Mouse (Mus musculus): ENCODE results near the gene Gadd45b.

GRCm38 (mm10) chr10:80954415-80954814, 24.5 kb downstream of the Gadd45b start:
- TF ChIP-seq CTCF (IDR thresholded peaks at IDR 0.05; ENCODE audit: low read depth) (no peak), EP300 (IDR thresholded peaks at IDR 0.05; ENCODE audit: low read depth) (no peak)
